Mouse (Mus musculus) mature B cell (primary cell): ENCODE measurements around the gene Zbtb46.

Source experiments
- in situ Hi-C: fragments of 300-500 bp; cut with MboI; formaldehyde crosslinking; loops from 2 replicates; pipeline ENCODE4 v1.14.3; 2019

Gene Zbtb46

GRCm38 (mm10) chr2:181409643-181410042 is 49.6 kb downstream of the Zbtb46 start:
- in situ Hi-C loops, result no loop called here

- in situ Hi-C loops, result no loop called here
Observed at GRCm38 (mm10) chr2:181403722-181404121, 55.5 kb downstream of the Zbtb46 start.

GRCm38 (mm10) chr2:181401497-181401896 is 57.7 kb downstream of the Zbtb46 start:
- in situ Hi-C loops, result no loop called here

GRCm38 (mm10) chr2:181397207-181397761 is 61.9 kb downstream of the Zbtb46 start:
- in situ Hi-C loops, result loop anchor here (10.0 kb wide), 2 partner anchors 98 to 178 kb away; partner anchors contain the start of genes Abhd16b and Tpd52l2

- in situ Hi-C loops, result loop anchor here (10.0 kb wide), 2 partner anchors 101 to 181 kb away; partner anchors contain the start of genes Abhd16b and Tpd52l2
Observed at GRCm38 (mm10) chr2:181394086-181394485, 65.1 kb downstream of the Zbtb46 start.

- in situ Hi-C loops, result loop anchor here (10.0 kb wide), 2 partner anchors 102 to 182 kb away; partner anchors contain the start of genes Abhd16b and Tpd52l2
Observed at GRCm38 (mm10) chr2:181392600-181393213, 66.5 kb downstream of the Zbtb46 start.

- in situ Hi-C loops, result loop anchor here (10.0 kb wide), 2 partner anchors 103 to 183 kb away; partner anchors contain the start of genes Abhd16b and Tpd52l2
Observed at GRCm38 (mm10) chr2:181391541-181391940, 67.7 kb downstream of the Zbtb46 start.

GRCm38 (mm10) chr2:181391022-181391421 is 68.2 kb downstream of the Zbtb46 start:
- in situ Hi-C loops, result loop anchor here (10.0 kb wide), 2 partner anchors 104 to 184 kb away; partner anchors contain the start of genes Abhd16b and Tpd52l2

- in situ Hi-C loops, result loop anchor here (10.0 kb wide), 2 partner anchors 104 to 184 kb away; partner anchors contain the start of genes Abhd16b and Tpd52l2
Observed at GRCm38 (mm10) chr2:181390136-181390870, 68.9 kb downstream of the Zbtb46 start.

GRCm38 (mm10) chr2:181386663-181387210 is 72.5 kb downstream of the Zbtb46 start:
- in situ Hi-C loops, result no loop called here

GRCm38 (mm10) chr2:181385885-181386284 is 73.3 kb downstream of the Zbtb46 start:
- in situ Hi-C loops, result no loop called here

- in situ Hi-C loops, result no loop called here
Observed at GRCm38 (mm10) chr2:181384919-181385391, 74.3 kb downstream of the Zbtb46 start.

- in situ Hi-C loops, result no loop called here
Observed at GRCm38 (mm10) chr2:181384463-181384862, 74.8 kb downstream of the Zbtb46 start.

GRCm38 (mm10) chr2:181381631-181382306 is 77.5 kb downstream of the Zbtb46 start:
- in situ Hi-C loops, result no loop called here

- in situ Hi-C loops, result no loop called here
Observed at GRCm38 (mm10) chr2:181381107-181381506, 78.1 kb downstream of the Zbtb46 start.

- in situ Hi-C loops, result no loop called here
Observed at GRCm38 (mm10) chr2:181380251-181380650, 79.0 kb downstream of the Zbtb46 start.

GRCm38 (mm10) chr2:181379778-181380177 is 79.4 kb downstream of the Zbtb46 start, which contains the start of gene Lime1:
Gene Lime1, plus strand, starts transcription at chr2:181380078.
- in situ Hi-C loops, result no loop called here

- in situ Hi-C loops, result no loop called here
Observed at GRCm38 (mm10) chr2:181378701-181379100, 80.5 kb downstream of the Zbtb46 start.

GRCm38 (mm10) chr2:181377230-181377629 is 82.0 kb downstream of the Zbtb46 start:
- in situ Hi-C loops, result no loop called here

- in situ Hi-C loops, result no loop called here
Observed at GRCm38 (mm10) chr2:181375787-181376186, 83.4 kb downstream of the Zbtb46 start.

GRCm38 (mm10) chr2:181370001-181370400 is 89.2 kb downstream of the Zbtb46 start:
- in situ Hi-C loops, result no loop called here
